Mouse (Mus musculus) ES-E14 (cell line): ENCODE results near the gene A3galt2. TPM values are rescaled to one million over a fixed set of nuclear protein-coding genes. Genes with fewer than 3 reads are reported as not detected.

Source experiments
- DNase-seq: peaks from one replicate; pipeline ENCODE4 v3.0.0-alpha.2; 2013; ENCODE audit warnings: low read depth, low spot score
- H3K27ac ChIP-seq: 2 replicates; pipeline ENCODE4 v1.5.1; 2012; ENCODE audit warnings: low read depth, mild to moderate bottlenecking, low read length, moderate library complexity, mixed read lengths; ENCODE audit not compliant: poor library complexity, insufficient read depth, severe bottlenecking
- H3K36me3 ChIP-seq: 2 replicates; pipeline ENCODE4 v1.6.1; 2012; ENCODE audit warnings: mild to moderate bottlenecking, low read length, moderate library complexity, mixed read lengths; ENCODE audit not compliant: control insufficient read depth, poor library complexity, insufficient read depth, severe bottlenecking
- H3K4me1 ChIP-seq, 2 experiments: fragments of 150-350 bp in 1 of 2; sonication (generic) in 1 of 2; 2 replicates each; pipeline ENCODE4 v1.6.1; 2012; ENCODE audit warnings: low read length in 2 of 2, mild to moderate bottlenecking in 1 of 2, mixed read lengths in 1 of 2; ENCODE audit not compliant: control insufficient read depth in 2 of 2, insufficient read depth in 2 of 2, poor library complexity in 1 of 2
- H3K4me3 ChIP-seq, 2 experiments: fragments of 150-350 bp in 1 of 2; sonication (generic) in 1 of 2; 2 replicates each; pipeline ENCODE4 v1.5.1; 2012; ENCODE audit warnings: low read length in 2 of 2, low read depth in 1 of 2, mild to moderate bottlenecking in 1 of 2, mixed read lengths in 1 of 2; ENCODE audit not compliant: insufficient read depth in 1 of 2, poor library complexity in 1 of 2, severe bottlenecking in 1 of 2
- H3K9ac ChIP-seq: 2 replicates; pipeline ENCODE4 v1.6.1; 2012; ENCODE audit warnings: low read depth, mild to moderate bottlenecking, low read length, mixed read lengths; ENCODE audit not compliant: poor library complexity, insufficient read depth, severe bottlenecking
- H3K9me3 ChIP-seq: fragments of 150-350 bp; sonication (generic); 2 replicates; pipeline ENCODE4 v1.6.1; 2012; ENCODE audit warnings: low read depth, mild to moderate bottlenecking, low read length; ENCODE audit not compliant: control insufficient read depth, insufficient read depth
- CHD2 ChIP-seq: IDR thresholded peaks from 2 replicates; pipeline ENCODE4 v1.6.1; 2014; ENCODE audit warnings: mild to moderate bottlenecking, low read depth, low read length, inconsistent platforms
- HCFC1 ChIP-seq: IDR thresholded peaks from 2 replicates; pipeline ENCODE4 v1.6.1; 2012; ENCODE audit warnings: low read length, inconsistent platforms, borderline replicate concordance; ENCODE audit not compliant: insufficient read depth
- MAFK ChIP-seq: IDR thresholded peaks from 2 replicates; pipeline ENCODE4 v1.6.1; 2014; ENCODE audit warnings: mild to moderate bottlenecking, low read depth, low read length, inconsistent platforms; ENCODE audit not compliant: insufficient read depth
- ZC3H11A ChIP-seq: IDR thresholded peaks from 2 replicates; pipeline ENCODE4 v1.6.1; 2012; ENCODE audit warnings: low read depth, mild to moderate bottlenecking, inconsistent platforms, low read length, borderline replicate concordance
- ZNF384 ChIP-seq: IDR thresholded peaks from 2 replicates; pipeline ENCODE4 v1.6.1; 2012; ENCODE audit warnings: low read depth, low read length, inconsistent platforms
- in situ Hi-C, 2 experiments: fragments of 600-800 bp; cut with MboI; formaldehyde crosslinking; loops; one replicate each; pipeline ENCODE4 v1.15.1; 2025; ENCODE audit warnings: low sequenced_read_pairs in 2 of 2, inconsistent platforms in 1 of 2; ENCODE audit not compliant: unreplicated experiment in 2 of 2
- total RNA-seq: library from RNA; depleted of rRNA; stranded (reverse); fragments of 300-350 nt; gene quantifications from 2 replicates; pipeline ENCODE4 v1.2.3, GENCODE M21; 2012

The A3galt2 gene
- total RNA-seq, 1 experiment = 0.09 TPM

DNA sequence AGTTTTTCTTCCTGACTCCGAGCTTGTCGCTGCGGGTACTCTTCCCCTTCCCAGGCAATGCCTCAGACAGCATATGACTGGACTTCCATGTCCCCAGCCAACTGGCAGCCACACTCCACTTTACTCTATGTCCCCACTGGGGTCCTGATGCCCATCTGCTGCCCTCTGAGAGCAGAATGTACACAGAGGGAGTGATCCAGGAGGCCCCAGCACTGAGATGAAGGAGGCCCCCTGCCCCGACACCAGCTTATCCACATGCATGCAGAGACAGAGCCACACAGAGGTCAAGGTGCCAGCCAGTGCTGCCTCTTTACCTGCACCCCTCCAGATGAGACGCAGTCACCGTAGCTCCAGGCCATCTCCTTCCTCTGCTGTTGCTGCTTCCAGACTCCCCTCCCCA lies 44.9 kb upstream of the A3galt2 start:
- in situ Hi-C loops = no loop called here
- H3K4me3 ChIP-seq = no peak overlapping the region
- H3K9me3 ChIP-seq = no peaks in the 10 kb centered on the region
- no peak for DNase-seq
- no peak for TF ChIP-seq HCFC1
- TF ChIP-seq MAFK = no peak
- no peak for TF ChIP-seq ZC3H11A
- TF ChIP-seq CHD2 = no peak
- no peak for TF ChIP-seq ZNF384
- H3K36me3 ChIP-seq = no peaks in the 10 kb centered on the region
- no peak overlapping the region for H3K9ac ChIP-seq
- peaks cover 0 to 6% of the 10 kb centered on the region in 2 experiments; a peak in 1 of 4 replicates for H3K4me1 ChIP-seq
- H3K27ac ChIP-seq = no peak overlapping the region

- no peak for DNase-seq
- no peak for TF ChIP-seq CHD2
- TF ChIP-seq MAFK = no peak
- no peak for TF ChIP-seq ZNF384
- TF ChIP-seq ZC3H11A = no peak
- TF ChIP-seq HCFC1 = no peak
- Histone ChIP-seq H3K27ac (no peak overlapping the region), H3K9me3 (no peaks in the 10 kb centered on the region), H3K9ac (no peak overlapping the region), H3K4me3 (no peak overlapping the region), H3K36me3 (no peaks in the 10 kb centered on the region), H3K4me1 (peaks cover 0 to 7% of the 10 kb centered on the region in 2 experiments; a peak in 1 of 4 replicates)
- in situ Hi-C loops = no loop called here
These were observed 44.4 kb upstream of the A3galt2 start for GRCm38 (mm10) chr4:128710800-128711199.

GRCm38 (mm10) chr4:128711455-128712135 lies 43.6 kb upstream of the A3galt2 start:
- in situ Hi-C loops = no loop called here
- Histone ChIP-seq H3K4me1 (peaks cover 6 to 13% of the 10 kb centered on the region in 2 experiments; a peak in 3 of 4 replicates), H3K9ac (peak overlapping the region; percentile 9; the same call in 1 of the 2 replicates), H3K4me3 (peak overlapping the region; percentile 15 to 45; a peak in 2 of 4 replicates), H3K36me3 (no peaks in the 10 kb centered on the region), H3K27ac (no peak overlapping the region), H3K9me3 (no peaks in the 10 kb centered on the region)
- peak; percentile 95 for DNase-seq
- TF ChIP-seq CHD2 (no peak), HCFC1 (peak; percentile 51; the same call in 1 of the 2 replicates), ZC3H11A (peak; percentile 97), MAFK (peak; percentile 44; the same call in 1 of the 2 replicates), ZNF384 (no peak)

DNA sequence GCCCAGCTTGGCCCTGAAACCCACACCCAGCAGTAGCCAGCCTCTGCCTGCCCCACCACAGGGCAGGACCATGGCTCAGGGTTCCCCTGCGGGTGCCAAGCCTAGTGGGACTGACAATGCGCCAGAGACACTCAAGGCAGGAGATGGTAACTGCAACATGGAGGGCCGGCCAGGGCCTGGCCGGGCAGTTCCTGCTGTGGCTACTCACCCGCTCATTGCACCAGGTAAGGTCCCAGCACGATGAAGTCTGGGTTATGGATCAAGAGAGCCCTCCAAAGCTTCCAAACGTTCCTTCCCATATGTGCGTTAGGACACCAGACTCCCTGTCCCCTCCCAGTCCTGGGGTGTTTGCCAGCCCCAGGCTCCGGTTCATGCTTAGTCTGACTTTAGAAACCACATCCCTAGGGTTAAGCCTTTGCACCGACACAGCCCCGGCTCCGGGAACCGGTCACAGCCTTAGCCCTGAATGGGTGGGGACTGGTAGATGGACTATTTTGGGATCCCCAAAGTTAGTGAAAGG lies 43.0 kb upstream of the A3galt2 start:
- Histone ChIP-seq H3K27ac (no peak overlapping the region), H3K9ac (peak overlapping the region; percentile 9; the same call in 1 of the 2 replicates), H3K4me3 (peak overlapping the region in 1 of 2 experiments; percentile 15; a peak in 1 of 4 replicates), H3K4me1 (peaks cover 7 to 16% of the 10 kb centered on the region in 2 experiments; a peak in 3 of 4 replicates), H3K36me3 (no peaks in the 10 kb centered on the region), H3K9me3 (no peaks in the 10 kb centered on the region)
- no peak for DNase-seq
- in situ Hi-C loops = no loop called here
- TF ChIP-seq HCFC1 (no peak), CHD2 (no peak), MAFK (no peak), ZC3H11A (no peak), ZNF384 (no peak)
